Mouse (Mus musculus) cerebellum, adult 2 months (tissue): Measurements from ENCODE around the gene Atp11a.

Experiments
- CTCF ChIP-seq: fragments of 200-500 bp; IDR thresholded peaks from 2 replicates; pipeline ENCODE4 v1.5.1; 2011; ENCODE audit warnings: low read depth, mild to moderate bottlenecking, control low read depth, low read length, moderate library complexity, borderline replicate concordance; ENCODE audit not compliant: insufficient read depth
- POLR2A ChIP-seq: fragments of 200-500 bp; IDR thresholded peaks from 2 replicates; pipeline ENCODE4 v1.6.1; 2011; ENCODE audit warnings: low read length, control low read depth, borderline replicate concordance; ENCODE audit not compliant: insufficient read depth

- no peak for TF ChIP-seq CTCF
- no peak for TF ChIP-seq POLR2A
Observed at GRCm38 (mm10) chr8:12851241-12851640, 94.4 kb downstream of the Atp11a start.
